Mouse (Mus musculus): ENCODE results near the gene Pisd. TPM values are rescaled to one million over a fixed set of nuclear protein-coding genes. Genes with fewer than 3 reads are reported as not detected.

Gene Pisd
- polyA plus RNA-seq, 1 experiment, result 222 TPM

- TF ChIP-seq CTCF (IDR thresholded peaks at IDR 0.05; ENCODE audit: extremely low read depth, insufficient read length, insufficient replicate concordance, low read depth, low read length) (0 out of 2 replicates have a peak, but pooled peaks have one; percentile 14), POLR2A (IDR thresholded peaks at IDR 0.05; ENCODE audit: low read depth, low read length) (no peak)
- Histone ChIP-seq H3K27ac (ENCODE audit: insufficient read depth, low read depth, low read length) (no peak overlapping the region), H3K4me1 (ENCODE audit: control insufficient read depth, insufficient read depth, insufficient read length, low read length) (peaks cover 30% of the 10 kb centered on the region), H3K27me3 (ENCODE audit: control insufficient read depth, insufficient read depth, low read length) (no peaks in the 10 kb centered on the region), H3K4me3 (ENCODE audit: low read depth, low read length) (no peak overlapping the region), H3K36me3 (ENCODE audit: control insufficient read depth, insufficient read depth, low read length) (no peaks in the 10 kb centered on the region)
- 22% methylated on average over 6 of the region's 6 CpGs for WGBS
Measured at GRCm38 (mm10) chr5:32718916-32719315, 66.5 kb downstream of the Pisd start.

GRCm38 (mm10) chr5:32717726-32718125, 67.7 kb downstream of the Pisd start:
- no peak overlapping the region for H3K4me3 ChIP-seq (ENCODE audit: low read depth, low read length)
- no peaks in the 10 kb centered on the region for H3K36me3 ChIP-seq (ENCODE audit: control insufficient read depth, insufficient read depth, low read length)
- no peak overlapping the region for H3K27ac ChIP-seq (ENCODE audit: insufficient read depth, low read depth, low read length)
- peaks cover 22% of the 10 kb centered on the region for H3K4me1 ChIP-seq (ENCODE audit: control insufficient read depth, insufficient read depth, insufficient read length, low read length)
- WGBS, result 13% methylated on average over 1 of the region's 1 CpGs
- TF ChIP-seq CTCF (IDR thresholded peaks at IDR 0.05; ENCODE audit: extremely low read depth, insufficient read length, insufficient replicate concordance, low read depth, low read length) (no peak), POLR2A (IDR thresholded peaks at IDR 0.05; ENCODE audit: low read depth, low read length) (no peak)
- H3K27me3 ChIP-seq (ENCODE audit: control insufficient read depth, insufficient read depth, low read length), result no peaks in the 10 kb centered on the region

DNA sequence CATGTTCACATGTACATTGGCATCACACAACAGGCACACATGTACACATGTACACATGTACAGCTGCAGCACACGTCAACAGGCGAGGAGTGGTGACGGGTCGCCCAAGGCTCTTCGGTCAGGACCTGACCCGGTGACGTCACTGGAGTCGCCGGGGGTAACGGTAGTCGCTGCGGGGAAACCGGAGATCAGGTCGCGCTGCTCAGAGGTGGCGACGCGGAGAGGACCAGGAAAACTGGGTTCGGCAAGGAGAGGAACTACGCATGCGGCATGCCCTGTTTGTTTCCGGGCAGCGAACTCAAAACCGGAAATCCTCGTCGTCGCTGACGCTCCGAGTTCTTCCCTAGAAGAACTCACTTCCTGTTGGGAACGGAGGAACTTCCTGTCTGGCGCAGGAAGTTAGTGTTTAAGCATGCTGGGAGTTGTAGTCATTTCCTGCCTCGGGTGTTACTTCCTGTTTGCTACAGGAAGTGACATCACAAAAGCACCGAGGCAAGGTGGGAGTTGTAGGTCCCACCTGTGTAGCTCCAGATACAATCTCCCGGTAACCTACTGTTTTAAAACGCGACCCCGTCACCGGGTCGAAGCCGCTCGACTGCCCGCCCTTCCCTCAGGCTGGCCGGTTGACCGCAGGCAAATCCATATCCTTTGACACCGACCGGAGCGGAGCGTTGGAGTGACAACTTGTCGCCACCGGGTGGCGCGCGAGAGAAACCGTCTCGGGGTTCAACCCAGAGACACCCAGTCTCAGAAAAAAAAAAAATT, 71.6 kb downstream of the Pisd start:
- Histone ChIP-seq H3K27me3 (ENCODE audit: control insufficient read depth, insufficient read depth, low read length) (no peaks in the 10 kb centered on the region), H3K36me3 (ENCODE audit: control insufficient read depth, insufficient read depth, low read length) (no peaks in the 10 kb centered on the region), H3K27ac (ENCODE audit: insufficient read depth, low read depth, low read length) (peak overlapping the region; percentile 87), H3K4me3 (ENCODE audit: low read depth, low read length) (peak overlapping the region; percentile 75), H3K4me1 (ENCODE audit: control insufficient read depth, insufficient read depth, insufficient read length, low read length) (peaks cover 7% of the 10 kb centered on the region; the same call in 1 of the 2 replicates)
- TF ChIP-seq CTCF (IDR thresholded peaks at IDR 0.05; ENCODE audit: extremely low read depth, insufficient read length, insufficient replicate concordance, low read depth, low read length) (peak; percentile 99), POLR2A (IDR thresholded peaks at IDR 0.05; ENCODE audit: low read depth, low read length) (peak; percentile 44; the same call in 1 of the 2 replicates)
- WGBS, result under 1% methylated on average over 55 of the region's 55 CpGs

GRCm38 (mm10) chr5:32713042-32713702, 72.3 kb downstream of the Pisd start:
- Histone ChIP-seq H3K4me3 (ENCODE audit: low read depth, low read length) (peak overlapping the region; percentile 75), H3K4me1 (ENCODE audit: control insufficient read depth, insufficient read depth, insufficient read length, low read length) (peaks cover 10% of the 10 kb centered on the region; the same call in 1 of the 2 replicates), H3K36me3 (ENCODE audit: control insufficient read depth, insufficient read depth, low read length) (no peaks in the 10 kb centered on the region), H3K27ac (ENCODE audit: insufficient read depth, low read depth, low read length) (peak overlapping the region; percentile 87), H3K27me3 (ENCODE audit: control insufficient read depth, insufficient read depth, low read length) (no peaks in the 10 kb centered on the region)
- TF ChIP-seq POLR2A (IDR thresholded peaks at IDR 0.05; ENCODE audit: low read depth, low read length) (no peak), CTCF (IDR thresholded peaks at IDR 0.05; ENCODE audit: extremely low read depth, insufficient read length, insufficient replicate concordance, low read depth, low read length) (no peak)
- WGBS, result 18% methylated on average over 2 of the region's 2 CpGs

DNA sequence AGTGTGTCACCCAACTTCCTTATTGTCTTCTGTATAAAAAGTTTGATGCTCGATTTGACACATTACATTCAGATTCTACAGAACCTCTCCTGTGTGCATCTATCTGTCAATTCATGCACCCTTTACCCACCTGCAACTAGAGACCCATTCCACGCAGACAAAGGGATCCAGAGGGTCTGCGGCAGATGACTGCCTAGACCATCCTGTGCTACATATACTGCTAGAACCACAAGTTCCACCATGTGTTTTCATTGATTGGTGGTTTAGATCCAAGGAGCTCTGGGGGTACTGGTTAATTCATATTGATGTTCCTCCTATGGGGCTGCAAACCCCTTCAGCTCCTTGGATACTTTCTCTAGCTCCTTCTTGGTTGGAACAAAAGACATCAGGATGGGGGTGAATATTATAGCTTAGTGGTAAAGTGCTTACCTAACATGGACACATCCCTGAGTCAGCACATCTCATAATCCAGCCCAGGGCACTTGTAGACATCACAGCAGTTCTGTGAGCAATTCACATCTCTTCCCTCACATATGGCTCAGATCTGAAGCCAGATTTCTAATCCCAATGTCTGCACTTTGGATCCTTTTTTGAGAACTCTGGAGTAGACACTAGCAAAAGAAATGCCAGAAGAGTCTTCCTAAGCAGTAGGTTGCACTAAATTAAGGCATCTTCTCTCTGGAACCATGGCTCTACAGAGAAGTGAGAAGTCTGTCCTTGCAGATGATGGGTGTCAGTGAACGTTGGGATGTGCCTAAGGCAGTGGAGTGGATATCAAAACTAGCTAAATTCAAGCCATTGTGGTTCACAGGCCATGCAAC, 73.0 kb downstream of the Pisd start:
- Histone ChIP-seq H3K36me3 (ENCODE audit: control insufficient read depth, insufficient read depth, low read length) (no peaks in the 10 kb centered on the region), H3K4me3 (ENCODE audit: low read depth, low read length) (no peak overlapping the region), H3K27ac (ENCODE audit: insufficient read depth, low read depth, low read length) (peak overlapping the region; percentile 38; the same call in 1 of the 2 replicates), H3K27me3 (ENCODE audit: control insufficient read depth, insufficient read depth, low read length) (no peaks in the 10 kb centered on the region), H3K4me1 (ENCODE audit: control insufficient read depth, insufficient read depth, insufficient read length, low read length) (peaks cover 10% of the 10 kb centered on the region; the same call in 1 of the 2 replicates)
- WGBS, result 52% methylated on average over 4 of the region's 4 CpGs
- TF ChIP-seq POLR2A (IDR thresholded peaks at IDR 0.05; ENCODE audit: low read depth, low read length) (no peak), CTCF (IDR thresholded peaks at IDR 0.05; ENCODE audit: extremely low read depth, insufficient read length, insufficient replicate concordance, low read depth, low read length) (no peak)

DNA sequence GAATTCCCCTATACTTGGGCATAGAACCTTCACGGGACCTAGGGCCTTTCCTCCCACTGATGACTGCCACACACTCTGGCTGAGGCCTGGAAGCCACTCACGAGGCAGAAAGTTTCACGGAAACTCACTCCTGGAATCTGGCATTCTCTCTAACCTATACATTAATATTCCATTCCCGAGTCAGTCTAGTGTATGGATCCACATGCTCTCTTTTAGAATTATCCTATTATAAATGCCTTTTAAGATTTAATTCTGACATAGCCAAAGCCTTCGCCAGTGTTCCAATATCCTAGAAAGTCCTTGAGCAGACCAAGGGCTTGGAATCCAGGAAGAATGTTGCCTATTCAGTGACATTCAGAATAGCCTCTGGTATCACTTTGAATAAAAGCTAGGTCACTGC, 74.0 kb downstream of the Pisd start:
- Histone ChIP-seq H3K27ac (ENCODE audit: insufficient read depth, low read depth, low read length) (no peak overlapping the region), H3K4me3 (ENCODE audit: low read depth, low read length) (no peak overlapping the region), H3K4me1 (ENCODE audit: control insufficient read depth, insufficient read depth, insufficient read length, low read length) (peaks cover 10% of the 10 kb centered on the region; the same call in 1 of the 2 replicates), H3K27me3 (ENCODE audit: control insufficient read depth, insufficient read depth, low read length) (no peaks in the 10 kb centered on the region), H3K36me3 (ENCODE audit: control insufficient read depth, insufficient read depth, low read length) (no peaks in the 10 kb centered on the region)
- 81% methylated on average over 5 of the region's 5 CpGs for WGBS
- TF ChIP-seq POLR2A (IDR thresholded peaks at IDR 0.05; ENCODE audit: low read depth, low read length), result no peak
